In the genomic region with DNA sequence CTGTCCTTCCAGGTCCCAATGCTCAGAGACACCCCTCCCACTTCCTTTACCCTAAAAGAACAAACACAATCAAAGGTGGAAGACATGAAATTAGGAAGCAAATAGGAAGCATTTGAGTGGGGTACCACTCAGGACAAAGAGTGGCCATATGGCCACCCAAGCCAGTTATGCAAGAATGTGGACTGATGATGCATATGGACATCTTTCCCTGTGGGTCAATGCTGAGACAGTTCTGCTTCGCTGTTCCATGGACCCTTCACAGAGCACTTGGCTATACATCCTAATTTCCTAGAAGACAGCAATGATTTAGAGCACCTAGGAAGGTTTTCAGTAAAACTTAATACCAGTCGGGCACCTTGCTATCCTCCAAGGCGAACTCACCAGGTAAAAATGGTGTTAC, we compare ENCODE assay signal across 16 mouse cellular contexts.
"Had no signal": no experiment of that assay in that cellular context is flagged by ENCODE, and none has a peak within 500 bp of the region (broad histone marks: within the 10 kb centered on the region; RNA-seq: fewer than 3 reads in every experiment).

No protein-coding gene starts in this region.

- H3K4me3 ChIP-seq: limb, embryonic 12.5 days; midbrain, embryonic 12.5 days; neural tube, embryonic 12.5 days; stomach, embryonic 15.5 days had no signal

- ATAC-seq: lung, postnatal 0 days had no signal

- H3K9ac ChIP-seq: limb, embryonic 12.5 days; liver, embryonic 14.5 days; midbrain, embryonic 12.5 days; neural tube, embryonic 12.5 days; stomach, embryonic 15.5 days had no signal

- H3K9me3 ChIP-seq: limb, embryonic 12.5 days; midbrain, embryonic 12.5 days; neural tube, embryonic 12.5 days; stomach, embryonic 15.5 days had no signal

- H3K36me3 ChIP-seq: midbrain, embryonic 12.5 days; neural tube, embryonic 12.5 days; stomach, embryonic 15.5 days had no signal

- H3K27me3 ChIP-seq: limb, embryonic 12.5 days; stomach, embryonic 15.5 days had no signal

- H3K27ac ChIP-seq: kidney, postnatal 0 days; limb, embryonic 12.5 days; liver, embryonic 14.5 days; midbrain, embryonic 12.5 days; neural tube, embryonic 12.5 days; stomach, embryonic 15.5 days had no signal

- H3K4me2 ChIP-seq: limb, embryonic 12.5 days; midbrain, embryonic 12.5 days; neural tube, embryonic 12.5 days; stomach, embryonic 15.5 days had no signal

- DNase-seq: kidney, adult 9 months; kidney, postnatal 36 days; layer of hippocampus, adult 9-11 months; layer of hippocampus, postnatal 36 days; liver; lung, adult 2 months; spleen, adult 18-20 months; thymus, adult 2 months; thymus, postnatal 25 days had no signal
